Mouse (Mus musculus): Measurements from ENCODE around the gene D1Pas1. TPM values are rescaled to one million over a fixed set of nuclear protein-coding genes. Genes with fewer than 3 reads are reported as not detected.

D1Pas1 gene
- polyA plus RNA-seq, 1 experiment from 2014 or later: 0.37 TPM

- peaks cover 6% of the 10 kb centered on the region; the same call in 1 of the 2 replicates for H3K9me3 ChIP-seq (replicated peaks)
- no peak for ATAC-seq (ENCODE audit: insufficient number of reproducible peaks, low FRiP score)
- 82% methylated on average over 9 of the region's 9 CpGs for WGBS
- H3K36me3 ChIP-seq: no peaks in the 10 kb centered on the region
- H3K4me1 ChIP-seq (replicated peaks): 0 out of 2 replicates have a peak, but pooled peaks cover 5% of the 10 kb centered on the region
- no peak overlapping the region for H3K4me3 ChIP-seq
- H3K27ac ChIP-seq (ENCODE audit: poor library complexity, severe bottlenecking): no peak overlapping the region
- no peak overlapping the region for H3K9ac ChIP-seq
- H3K27me3 ChIP-seq (replicated peaks): no peaks in the 10 kb centered on the region
- no peak overlapping the region for H3K4me2 ChIP-seq
These were observed 21.1 kb downstream of the D1Pas1 start for GRCm38 (mm10) chr1:186988281-186988682.

GRCm38 (mm10) chr1:186988822-186989221, 21.6 kb downstream of the D1Pas1 start:
- Histone ChIP-seq H3K4me2 (no peak overlapping the region), H3K27ac (ENCODE audit: poor library complexity, severe bottlenecking) (no peak overlapping the region), H3K36me3 (no peaks in the 10 kb centered on the region), H3K4me3 (no peak overlapping the region), H3K9ac (no peak overlapping the region), H3K27me3 (replicated peaks) (no peaks in the 10 kb centered on the region), H3K4me1 (replicated peaks) (0 out of 2 replicates have a peak, but pooled peaks cover 5% of the 10 kb centered on the region), H3K9me3 (replicated peaks) (peaks cover 6% of the 10 kb centered on the region; the same call in 1 of the 2 replicates)
- WGBS: 74% methylated on average over 4 of the region's 4 CpGs
- ATAC-seq (ENCODE audit: insufficient number of reproducible peaks, low FRiP score): no peak

- H3K9ac ChIP-seq: no peak overlapping the region
- WGBS: 58% methylated on average over 6 of the region's 6 CpGs
- no peak for ATAC-seq (ENCODE audit: insufficient number of reproducible peaks, low FRiP score)
- peaks cover 6% of the 10 kb centered on the region; the same call in 1 of the 2 replicates for H3K9me3 ChIP-seq (replicated peaks)
- no peak overlapping the region for H3K27ac ChIP-seq (ENCODE audit: poor library complexity, severe bottlenecking)
- 0 out of 2 replicates have a peak, but pooled peaks cover 5% of the 10 kb centered on the region for H3K4me1 ChIP-seq (replicated peaks)
- no peak overlapping the region for H3K4me3 ChIP-seq
- H3K27me3 ChIP-seq (replicated peaks): no peaks in the 10 kb centered on the region
- H3K4me2 ChIP-seq: no peak overlapping the region
- H3K36me3 ChIP-seq: no peaks in the 10 kb centered on the region
These were observed 24.3 kb downstream of the D1Pas1 start for GRCm38 (mm10) chr1:186991473-186991872.

GRCm38 (mm10) chr1:186992113-186992512, 24.9 kb downstream of the D1Pas1 start:
- no peaks in the 10 kb centered on the region for H3K36me3 ChIP-seq
- H3K27ac ChIP-seq (ENCODE audit: poor library complexity, severe bottlenecking): no peak overlapping the region
- no peak overlapping the region for H3K4me2 ChIP-seq
- H3K9me3 ChIP-seq (replicated peaks): peaks cover 6% of the 10 kb centered on the region; the same call in 1 of the 2 replicates
- 0 out of 2 replicates have a peak, but pooled peaks cover 5% of the 10 kb centered on the region for H3K4me1 ChIP-seq (replicated peaks)
- 93% methylated on average over 3 of the region's 3 CpGs for WGBS
- no peak for ATAC-seq (ENCODE audit: insufficient number of reproducible peaks, low FRiP score)
- H3K9ac ChIP-seq: no peak overlapping the region
- no peaks in the 10 kb centered on the region for H3K27me3 ChIP-seq (replicated peaks)
- no peak overlapping the region for H3K4me3 ChIP-seq

- Histone ChIP-seq H3K27ac (ENCODE audit: poor library complexity, severe bottlenecking) (no peak overlapping the region), H3K27me3 (replicated peaks) (no peaks in the 10 kb centered on the region), H3K36me3 (no peaks in the 10 kb centered on the region), H3K4me2 (no peak overlapping the region), H3K4me1 (replicated peaks) (no peaks in the 10 kb centered on the region), H3K9me3 (replicated peaks) (0 out of 2 replicates have a peak, but pooled peaks cover under 1% of the 10 kb centered on the region), H3K4me3 (no peak overlapping the region), H3K9ac (no peak overlapping the region)
- ATAC-seq (ENCODE audit: insufficient number of reproducible peaks, low FRiP score): no peak
- WGBS: 89% methylated on average over 21 of the region's 21 CpGs
These were observed 30.5 kb downstream of the D1Pas1 start for GRCm38 (mm10) chr1:186997596-186998304.

GRCm38 (mm10) chr1:187003441-187003861, 36.2 kb downstream of the D1Pas1 start:
- Histone ChIP-seq H3K9me3 (replicated peaks) (no peaks in the 10 kb centered on the region), H3K27me3 (replicated peaks) (no peaks in the 10 kb centered on the region), H3K4me2 (no peak overlapping the region), H3K27ac (ENCODE audit: poor library complexity, severe bottlenecking) (no peak overlapping the region), H3K36me3 (no peaks in the 10 kb centered on the region), H3K9ac (no peak overlapping the region), H3K4me3 (no peak overlapping the region), H3K4me1 (replicated peaks) (no peaks in the 10 kb centered on the region)
- 73% methylated on average over 7 of the region's 7 CpGs for WGBS
- no peak for ATAC-seq (ENCODE audit: insufficient number of reproducible peaks, low FRiP score)

GRCm38 (mm10) chr1:187004306-187004705, 37.1 kb downstream of the D1Pas1 start:
- 87% methylated on average over 1 of the region's 1 CpGs for WGBS
- no peaks in the 10 kb centered on the region for H3K9me3 ChIP-seq (replicated peaks)
- ATAC-seq (ENCODE audit: insufficient number of reproducible peaks, low FRiP score): no peak
- no peak overlapping the region for H3K4me2 ChIP-seq
- H3K9ac ChIP-seq: no peak overlapping the region
- H3K27me3 ChIP-seq (replicated peaks): no peaks in the 10 kb centered on the region
- H3K4me3 ChIP-seq: no peak overlapping the region
- H3K4me1 ChIP-seq (replicated peaks): no peaks in the 10 kb centered on the region
- no peak overlapping the region for H3K27ac ChIP-seq (ENCODE audit: poor library complexity, severe bottlenecking)
- no peaks in the 10 kb centered on the region for H3K36me3 ChIP-seq

GRCm38 (mm10) chr1:187006227-187006925, 39.2 kb downstream of the D1Pas1 start:
- Histone ChIP-seq H3K27ac (ENCODE audit: poor library complexity, severe bottlenecking) (no peak overlapping the region), H3K4me2 (no peak overlapping the region), H3K36me3 (no peaks in the 10 kb centered on the region), H3K4me1 (replicated peaks) (no peaks in the 10 kb centered on the region), H3K9me3 (replicated peaks) (no peaks in the 10 kb centered on the region), H3K9ac (no peak overlapping the region), H3K27me3 (replicated peaks) (no peaks in the 10 kb centered on the region), H3K4me3 (no peak overlapping the region)
- ATAC-seq (ENCODE audit: insufficient number of reproducible peaks, low FRiP score): no peak
- 81% methylated on average over 14 of the region's 14 CpGs for WGBS

- Histone ChIP-seq H3K36me3 (no peaks in the 10 kb centered on the region), H3K27ac (ENCODE audit: poor library complexity, severe bottlenecking) (no peak overlapping the region), H3K27me3 (replicated peaks) (no peaks in the 10 kb centered on the region), H3K9ac (no peak overlapping the region), H3K4me2 (no peak overlapping the region), H3K4me3 (no peak overlapping the region), H3K4me1 (replicated peaks) (no peaks in the 10 kb centered on the region), H3K9me3 (replicated peaks) (no peaks in the 10 kb centered on the region)
- ATAC-seq (ENCODE audit: insufficient number of reproducible peaks, low FRiP score): no peak
- WGBS: 82% methylated on average over 7 of the region's 7 CpGs
These were observed 41.0 kb downstream of the D1Pas1 start for GRCm38 (mm10) chr1:187008236-187008635.

GRCm38 (mm10) chr1:187010071-187010470, 42.9 kb downstream of the D1Pas1 start:
- 81% methylated on average over 11 of the region's 11 CpGs for WGBS
- H3K4me2 ChIP-seq: no peak overlapping the region
- H3K4me1 ChIP-seq (replicated peaks): no peaks in the 10 kb centered on the region
- no peaks in the 10 kb centered on the region for H3K9me3 ChIP-seq (replicated peaks)
- no peak for ATAC-seq (ENCODE audit: insufficient number of reproducible peaks, low FRiP score)
- no peaks in the 10 kb centered on the region for H3K36me3 ChIP-seq
- H3K27me3 ChIP-seq (replicated peaks): no peaks in the 10 kb centered on the region
- no peak overlapping the region for H3K4me3 ChIP-seq
- no peak overlapping the region for H3K9ac ChIP-seq
- H3K27ac ChIP-seq (ENCODE audit: poor library complexity, severe bottlenecking): no peak overlapping the region

GRCm38 (mm10) chr1:187011601-187012000, 44.4 kb downstream of the D1Pas1 start:
- Histone ChIP-seq H3K4me1 (replicated peaks) (no peaks in the 10 kb centered on the region), H3K4me3 (no peak overlapping the region), H3K27ac (ENCODE audit: poor library complexity, severe bottlenecking) (no peak overlapping the region), H3K36me3 (no peaks in the 10 kb centered on the region), H3K9ac (no peak overlapping the region), H3K9me3 (replicated peaks) (no peaks in the 10 kb centered on the region), H3K27me3 (replicated peaks) (no peaks in the 10 kb centered on the region), H3K4me2 (no peak overlapping the region)
- 84% methylated on average over 4 of the region's 4 CpGs for WGBS
- ATAC-seq (ENCODE audit: insufficient number of reproducible peaks, low FRiP score): no peak
